Mouse (Mus musculus): ENCODE measurements around the gene Ppfia1.

Ppfia1 gene

GRCm38 (mm10) chr7:144489067-144489774 is 64.3 kb downstream of the Ppfia1 start:
- DNase-seq (ENCODE audit: low read depth, low spot score) = no peak

- no peak for DNase-seq (ENCODE audit: low read depth, low spot score)
Measured at GRCm38 (mm10) chr7:144480314-144480713, 73.2 kb downstream of the Ppfia1 start.

DNA sequence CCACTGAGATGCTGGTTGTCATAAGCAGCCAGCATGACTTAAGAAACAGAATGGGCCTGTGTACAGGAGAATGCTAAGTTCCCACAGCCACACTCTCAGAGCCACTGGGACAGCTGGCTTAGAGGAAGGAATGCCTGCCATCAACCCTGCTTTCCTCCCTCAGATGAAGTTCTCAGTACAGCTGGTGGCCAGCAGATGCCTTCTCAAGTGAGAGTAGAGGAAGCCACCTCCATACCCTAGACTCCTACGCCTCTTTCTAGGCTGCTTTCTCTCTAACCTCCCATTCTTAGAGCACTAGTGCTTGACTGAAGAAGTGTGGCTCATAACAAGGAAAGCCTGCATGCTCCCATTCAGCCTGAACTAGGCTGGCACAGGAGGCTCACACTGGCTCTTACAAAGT is 74.0 kb downstream of the Ppfia1 start:
- DNase-seq (ENCODE audit: low read depth, low spot score) = no peak

GRCm38 (mm10) chr7:144475741-144476140 is 77.8 kb downstream of the Ppfia1 start:
- no peak for DNase-seq (ENCODE audit: low read depth, low spot score)

DNA sequence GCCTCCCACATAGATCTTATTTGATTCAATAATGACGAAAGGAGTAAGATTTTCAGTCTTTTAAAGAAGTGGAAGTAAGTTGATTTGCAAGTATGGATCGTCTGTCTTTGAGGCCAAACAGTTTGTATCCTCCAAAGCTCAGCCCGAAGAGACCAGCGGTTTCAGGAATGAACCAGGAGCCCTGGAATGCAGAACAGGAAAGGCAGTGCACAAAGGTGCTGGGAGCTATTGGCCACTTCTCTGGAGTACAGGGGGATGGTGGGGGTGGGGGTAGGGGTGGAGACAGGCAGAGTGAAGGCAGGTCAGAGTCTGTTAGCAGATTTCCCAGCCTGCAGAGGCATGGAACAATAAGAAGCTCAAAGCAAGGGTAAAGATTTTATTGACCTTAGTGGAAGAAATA is 80.0 kb downstream of the Ppfia1 start:
- DNase-seq (ENCODE audit: low read depth, low spot score) = no peak

- no peak for DNase-seq (ENCODE audit: low read depth, low spot score)
Measured at GRCm38 (mm10) chr7:144471103-144471502, 82.4 kb downstream of the Ppfia1 start.

DNA sequence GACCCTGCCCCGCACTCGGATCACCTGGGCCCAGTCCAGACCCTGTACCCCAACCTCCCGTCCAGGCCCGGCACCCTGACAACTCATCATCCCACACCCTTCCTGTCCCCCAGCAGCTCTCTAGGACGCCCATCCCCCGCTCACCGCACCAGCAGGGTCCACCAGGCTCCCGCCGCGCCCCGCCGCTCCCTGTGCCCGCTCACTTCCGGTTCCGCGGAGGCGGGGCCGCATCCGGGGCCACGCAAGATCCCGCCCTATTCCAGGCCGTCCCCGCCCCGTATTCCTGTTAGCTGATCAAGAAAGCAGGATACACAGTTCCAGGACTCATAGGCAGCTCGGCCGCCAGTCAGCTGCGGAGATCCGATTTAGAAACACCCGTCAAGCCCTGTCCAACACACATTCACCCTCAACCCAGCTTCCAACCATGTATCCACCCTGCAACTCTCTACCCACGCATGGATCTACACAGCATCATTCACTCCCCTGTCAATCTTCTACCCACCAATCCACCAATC is 82.9 kb downstream of the Ppfia1 start, which contains the start of gene Cttn:
Cttn (minus strand) TSS at position 465 of the 515 bp plus-strand sequence.
- DNase-seq (ENCODE audit: low read depth, low spot score) = peak; percentile 16

GRCm38 (mm10) chr7:144469908-144470544 is 83.5 kb downstream of the Ppfia1 start:
- DNase-seq (ENCODE audit: low read depth, low spot score) = no peak

- no peak for DNase-seq (ENCODE audit: low read depth, low spot score)
Measured at GRCm38 (mm10) chr7:144469181-144469641, 84.3 kb downstream of the Ppfia1 start.

DNA sequence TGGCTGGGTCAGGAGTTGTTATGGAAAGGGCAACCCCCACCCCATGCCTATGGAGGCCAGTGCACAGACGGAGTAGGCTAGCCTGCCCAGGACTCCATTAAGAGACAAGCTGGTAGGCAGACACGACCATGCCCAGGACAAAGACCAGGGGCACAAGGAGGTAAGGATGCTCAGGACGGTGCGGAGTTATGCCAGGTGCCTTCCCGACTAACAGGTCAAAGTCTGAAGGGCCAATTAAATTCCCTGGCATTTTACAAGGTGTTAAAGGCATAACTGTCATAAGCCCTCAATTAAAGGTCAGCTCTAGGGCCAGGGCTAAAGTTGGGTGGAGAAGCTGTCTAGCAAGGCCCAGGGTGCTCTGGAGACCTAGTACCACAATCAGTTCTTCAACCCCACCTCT is 84.8 kb downstream of the Ppfia1 start:
- DNase-seq (ENCODE audit: low read depth, low spot score) = no peak

DNA sequence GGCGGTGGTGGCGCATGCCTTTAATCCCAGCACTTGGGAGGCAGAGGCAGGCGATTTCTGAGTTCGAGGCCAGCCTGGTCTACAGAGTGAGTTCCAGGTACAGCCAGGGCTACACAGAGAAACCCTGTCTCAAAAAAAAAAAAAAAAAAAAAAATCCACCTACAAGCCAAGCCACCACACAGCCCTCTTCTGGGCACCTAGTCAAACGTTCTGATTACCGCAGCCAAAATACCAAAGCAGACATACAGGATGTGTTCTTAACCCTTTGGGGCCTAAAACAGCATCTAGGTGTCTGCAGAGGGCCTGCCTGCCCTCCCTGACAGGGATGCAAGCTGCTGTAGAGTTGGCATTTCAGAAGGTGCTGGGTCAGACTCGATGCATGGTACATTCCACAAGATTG is 91.0 kb downstream of the Ppfia1 start:
- DNase-seq (ENCODE audit: low read depth, low spot score) = no peak

DNA sequence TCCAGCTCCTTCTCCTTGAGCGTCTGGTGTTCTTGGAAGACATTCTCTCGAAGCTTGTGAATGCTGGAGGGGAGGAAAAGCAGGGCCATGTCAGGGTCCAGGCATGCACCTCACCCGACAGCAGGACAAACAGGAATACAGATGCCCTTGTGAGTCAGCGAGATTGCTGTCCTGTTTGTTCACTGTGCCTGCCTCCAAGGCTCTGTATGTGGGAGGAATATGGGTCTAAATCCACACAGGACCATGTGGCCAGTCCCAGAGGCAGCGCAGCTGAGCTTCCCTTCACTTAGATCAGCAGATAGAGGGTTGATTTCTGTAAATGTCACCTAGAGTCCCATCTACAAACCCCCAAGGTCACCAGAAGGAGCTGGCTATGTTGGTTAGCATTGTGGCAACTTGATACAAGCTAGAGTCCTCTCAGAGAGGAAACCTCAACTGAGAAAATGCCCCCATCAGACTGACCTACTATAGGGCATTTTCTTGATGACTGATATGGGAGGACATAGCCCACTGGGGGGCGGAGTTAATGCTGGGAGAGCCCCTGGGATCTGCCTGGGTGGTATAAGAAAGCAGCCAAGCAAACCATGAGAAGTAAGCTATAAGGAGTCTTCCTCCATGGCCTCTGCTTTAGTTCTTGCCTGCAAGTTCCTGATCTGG is 92.2 kb downstream of the Ppfia1 start:
- no peak for DNase-seq (ENCODE audit: low read depth, low spot score)

GRCm38 (mm10) chr7:144458881-144459280 is 94.6 kb downstream of the Ppfia1 start:
- no peak for DNase-seq (ENCODE audit: low read depth, low spot score)

DNA sequence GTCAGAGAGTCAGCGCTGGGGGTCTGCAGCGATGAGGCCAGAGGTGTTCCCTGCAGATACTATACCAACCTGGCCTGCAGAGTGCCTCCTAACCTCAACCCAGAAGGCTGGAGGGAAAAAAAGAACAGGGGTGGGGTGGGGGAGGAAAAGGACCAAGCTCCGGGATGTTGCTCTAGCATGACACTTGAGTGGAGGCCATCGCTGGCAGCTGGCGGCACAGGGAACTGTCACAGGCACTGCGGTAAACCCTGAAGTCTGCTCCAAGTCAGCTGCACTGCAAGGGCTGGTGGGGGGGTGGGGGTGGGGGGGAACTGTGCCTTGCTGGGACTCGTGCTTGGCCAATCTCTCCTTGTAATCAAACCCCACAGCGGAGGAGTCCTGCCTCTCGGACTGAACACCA is 102.9 kb downstream of the Ppfia1 start:
- DNase-seq (ENCODE audit: low read depth, low spot score) = no peak

DNA sequence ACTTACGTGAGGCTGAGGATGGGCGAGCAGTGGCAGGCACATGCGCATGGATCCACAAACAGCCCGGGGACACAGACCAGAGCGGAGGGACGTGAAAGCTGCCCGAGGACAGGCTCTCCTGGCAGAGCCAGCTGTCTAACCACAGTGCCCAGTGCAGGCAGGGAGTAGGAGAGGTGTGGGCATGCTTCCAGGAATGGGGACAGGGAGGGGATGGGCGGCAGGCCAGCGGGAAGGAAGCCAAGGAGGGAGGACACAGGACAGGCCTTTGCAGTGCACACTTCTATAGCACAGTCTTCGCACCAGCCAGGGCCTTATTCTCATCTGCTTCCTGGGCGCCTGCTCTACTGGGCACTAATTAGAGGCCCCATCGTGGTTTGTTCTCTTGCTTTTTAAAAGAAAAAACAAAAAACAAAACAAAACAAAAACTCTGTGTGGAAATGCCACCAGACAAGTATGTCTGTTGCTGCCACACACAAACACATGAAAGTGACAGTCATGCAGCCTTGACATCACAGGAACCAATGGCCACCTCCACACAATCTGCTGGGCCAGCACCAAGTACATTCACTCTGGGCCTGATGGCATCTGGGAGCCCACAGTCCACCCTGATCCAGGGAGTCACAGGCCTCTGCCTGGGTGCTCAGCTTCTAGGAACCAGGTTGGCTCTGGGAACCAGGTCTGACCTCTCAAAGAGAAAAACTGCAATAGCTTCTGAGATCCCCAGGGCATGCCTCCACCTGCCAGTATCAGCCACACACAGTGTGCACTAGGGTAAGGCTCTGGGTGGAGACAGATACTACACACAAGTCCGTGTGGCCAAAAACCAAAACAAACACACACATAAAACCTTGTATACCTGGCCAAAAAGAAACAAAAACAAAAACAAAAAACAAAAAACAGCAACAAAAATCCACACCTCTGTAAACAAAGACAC is 103.6 kb downstream of the Ppfia1 start:
- DNase-seq (ENCODE audit: low read depth, low spot score) = no peak

DNA sequence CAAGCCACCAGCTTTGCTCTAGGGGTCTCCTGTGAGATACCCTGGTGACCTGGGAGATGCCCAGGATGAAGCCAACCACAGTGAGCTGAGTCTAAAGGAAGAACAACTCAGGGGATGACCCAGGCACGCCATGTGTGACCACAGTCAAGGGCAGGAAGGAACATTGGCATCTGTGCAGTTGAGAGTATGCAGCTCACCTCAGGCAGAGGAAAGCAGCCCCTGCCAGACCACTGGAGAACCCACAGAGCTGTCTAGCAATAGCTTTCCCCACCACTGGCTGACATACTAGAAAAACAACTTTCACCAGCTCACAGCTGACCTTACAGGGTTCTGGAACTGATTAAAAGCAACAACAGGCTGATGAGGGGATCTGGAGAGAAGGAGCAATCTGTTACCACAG is 105.3 kb downstream of the Ppfia1 start:
- DNase-seq (ENCODE audit: low read depth, low spot score) = no peak

DNA sequence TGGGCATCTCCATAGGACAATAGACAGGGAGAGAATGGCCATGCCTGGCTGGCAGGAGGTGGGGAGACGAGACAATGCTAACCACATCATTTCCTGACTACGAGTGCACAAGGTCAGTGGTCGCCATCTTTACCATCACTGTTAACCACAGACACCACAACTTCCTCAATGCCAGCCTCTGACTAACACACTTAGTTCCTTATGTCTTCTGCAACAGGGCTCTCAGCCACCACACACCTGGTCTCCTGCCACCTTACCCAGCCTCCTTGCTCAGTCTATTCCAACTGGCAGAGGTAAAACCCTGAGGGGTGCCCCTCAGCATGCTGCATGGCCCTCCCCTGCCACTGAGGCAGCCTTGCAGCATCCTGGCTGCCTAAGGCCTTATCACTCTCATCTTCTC is 106.4 kb downstream of the Ppfia1 start:
- DNase-seq (ENCODE audit: low read depth, low spot score) = peak; percentile 73

- DNase-seq (ENCODE audit: low read depth, low spot score) = peak; percentile 83
Measured at GRCm38 (mm10) chr7:144444788-144445187, 108.7 kb downstream of the Ppfia1 start.

GRCm38 (mm10) chr7:144441976-144442375 is 111.6 kb downstream of the Ppfia1 start:
- no peak for DNase-seq (ENCODE audit: low read depth, low spot score)

- no peak for DNase-seq (ENCODE audit: low read depth, low spot score)
Measured at GRCm38 (mm10) chr7:144441466-144441865, 112.1 kb downstream of the Ppfia1 start.

- no peak for DNase-seq (ENCODE audit: low read depth, low spot score)
Measured at GRCm38 (mm10) chr7:144438811-144439210, 114.7 kb downstream of the Ppfia1 start.

Measured in CD4-positive helper T cell, adult 2 months (primary cell).